Mouse (Mus musculus) heart, postnatal 0 days (tissue): Measurements from ENCODE around the gene Gm49337.

ENCODE experiments used
- CTCF ChIP-seq: IDR thresholded peaks from 2 replicates; pipeline ENCODE4 v1.5.1; 2016; ENCODE audit warnings: antibody characterized with exemption, control low read depth, low read depth
- EP300 ChIP-seq: IDR thresholded peaks from 2 replicates; pipeline ENCODE4 v1.6.1; 2016; ENCODE audit warnings: antibody characterized with exemption, low read depth

- TF ChIP-seq EP300 (no peak), CTCF (peak; percentile 84)
These were observed 168.9 kb downstream of the Gm49337 start for GRCm38 (mm10) chr4:116342119-116342518.
